ENCODE assay signal across 9 mouse cellular contexts in the genomic region with DNA sequence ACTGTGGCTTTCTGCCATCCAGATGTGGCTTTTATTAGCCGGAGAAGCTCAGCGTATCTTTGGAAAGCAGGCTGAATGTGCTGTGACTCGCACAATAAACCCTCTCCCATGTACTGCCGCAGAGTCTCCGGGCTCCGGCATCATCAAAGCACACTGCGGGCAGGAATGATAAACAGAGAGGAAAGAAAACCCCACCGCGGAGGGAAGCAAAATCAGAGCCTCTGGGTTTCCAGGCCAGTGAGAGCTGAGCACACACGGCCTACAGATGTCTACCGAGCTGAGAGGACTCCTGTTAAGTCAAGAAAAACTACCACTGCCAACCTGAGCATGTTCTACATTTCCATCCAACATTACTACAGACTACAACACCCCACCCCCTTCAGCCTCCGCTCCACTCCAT. TPM values are rescaled to one million over a fixed set of nuclear protein-coding genes. Genes with fewer than 3 reads are reported as not detected.
DNase-seq lines count a peak whose midpoint lies in the region; ATAC-seq and TF ChIP-seq lines count a peak whose summit lies in the region.
"Had no signal": no experiment of that assay in that cellular context is flagged by ENCODE, and none has a peak within 500 bp of the region (broad histone marks: within the 10 kb centered on the region; RNA-seq: fewer than 3 reads in every experiment).

No protein-coding gene starts in this region.

- TF ChIP-seq CTCF in midbrain, postnatal 0 days (IDR thresholded peaks at IDR 0.05): no peak

- no peaks in the 10 kb centered on the region for H3K9me3 ChIP-seq in kidney, embryonic 15.5 days (replicated peaks)
- no peaks in the 10 kb centered on the region for H3K9me3 ChIP-seq in hindbrain, embryonic 15.5 days
- no peaks in the 10 kb centered on the region for H3K9me3 ChIP-seq in midbrain, postnatal 0 days (ENCODE audit: low read length)

- peak overlapping the region; percentile 41 for H3K9ac ChIP-seq in kidney, embryonic 15.5 days
- 0 out of 2 replicates have a peak overlapping the region, but pooled peaks have one; percentile 14 for H3K9ac ChIP-seq in hindbrain, embryonic 15.5 days
- no peak overlapping the region for H3K9ac ChIP-seq in midbrain, postnatal 0 days (replicated peaks; ENCODE audit: low read length, poor library complexity, severe bottlenecking)

- peaks cover 86% of the 10 kb centered on the region for H3K4me1 ChIP-seq in kidney, embryonic 15.5 days
- peaks cover 72% of the 10 kb centered on the region for H3K4me1 ChIP-seq in hindbrain, embryonic 15.5 days (replicated peaks)
- peaks cover 29% of the 10 kb centered on the region for H3K4me1 ChIP-seq in midbrain, postnatal 0 days (ENCODE audit: insufficient read depth, low read length)

- peak overlapping the region; percentile 19; the same call in 1 of the 2 replicates for H3K27ac ChIP-seq in kidney, embryonic 15.5 days
- H3K27ac ChIP-seq in hindbrain, embryonic 15.5 days (replicated peaks): no peak overlapping the region
- H3K27ac ChIP-seq in midbrain, postnatal 0 days (ENCODE audit: low read depth, low read length): no peak overlapping the region

- ATAC-seq in kidney, embryonic 15.5 days (replicated peaks; ENCODE audit: low FRiP score): no peak
- ATAC-seq in hindbrain, embryonic 15.5 days (ENCODE audit: low FRiP score, low read depth): no peak
- ATAC-seq in midbrain, postnatal 0 days (ENCODE audit: low FRiP score): no peak
- ATAC-seq in granulocyte monocyte progenitor cell, adult 5-6 weeks (replicated peaks; ENCODE audit: poor library complexity, severe bottlenecking): no peak

- H3K4me3 ChIP-seq in kidney, embryonic 15.5 days (replicated peaks): peak overlapping the region; percentile 71
- H3K4me3 ChIP-seq in hindbrain, embryonic 15.5 days: peak overlapping the region; percentile 62
- H3K4me3 ChIP-seq in midbrain, postnatal 0 days (ENCODE audit: low read depth, low read length): peak overlapping the region; percentile 18; the same call in 1 of the 2 replicates

- 12% methylated on average over 12 of the region's 12 CpGs for WGBS in kidney, embryonic 15.5 days
- 26% methylated on average over 12 of the region's 12 CpGs for WGBS in hindbrain, embryonic 15.5 days
- 45% methylated on average over 12 of the region's 12 CpGs for WGBS in midbrain, postnatal 0 days

- peak overlapping the region; percentile 88 for H3K4me2 ChIP-seq in kidney, embryonic 15.5 days
- H3K4me2 ChIP-seq in hindbrain, embryonic 15.5 days: peak overlapping the region; percentile 88
- peak overlapping the region; percentile 61 for H3K4me2 ChIP-seq in midbrain, postnatal 0 days (ENCODE audit: low read depth, low read length, poor library complexity, severe bottlenecking)

- H3K27me3 ChIP-seq in kidney, embryonic 15.5 days: no peaks in the 10 kb centered on the region
- H3K27me3 ChIP-seq in hindbrain, embryonic 15.5 days: no peaks in the 10 kb centered on the region
- no peaks in the 10 kb centered on the region for H3K27me3 ChIP-seq in midbrain, postnatal 0 days (ENCODE audit: insufficient read depth, low read length)

- DNase-seq in kidney, adult 9 months: no peak
- peak; percentile 42 for DNase-seq in embryo, embryonic 9.5 days (ENCODE audit: extremely low spot score)
- DNase-seq in midbrain, postnatal 0 days (ENCODE audit: low spot score): no peak
- DNase-seq in left cerebral cortex, adult 9 months (ENCODE audit: low spot score in 2 of 2): no peak
- DNase-seq in adrenal gland, adult 2 months: no peak

- peaks cover 26% of the 10 kb centered on the region for H3K36me3 ChIP-seq in kidney, embryonic 15.5 days
- no peaks in the 10 kb centered on the region for H3K36me3 ChIP-seq in hindbrain, embryonic 15.5 days
- no peaks in the 10 kb centered on the region for H3K36me3 ChIP-seq in midbrain, postnatal 0 days (ENCODE audit: insufficient read depth, low read length)

RNA-seq across cellular contexts. Expression of a gene that starts 5.0 kb away (rescaled TPM):
- 31.3 and 32.0 TPM in 2 replicates for polyA plus RNA-seq in kidney, embryonic 15.5 days (2015; fragmentation: Nextera tagmentation; extraction: Ambion mirVana)
- 11.3 and 12.0 TPM in 2 replicates for polyA plus RNA-seq in hindbrain, embryonic 15.5 days (2015; fragmentation: Nextera tagmentation; extraction: Ambion mirVana)
- 34.7 and 35.8 TPM in 2 replicates for total RNA-seq in midbrain, postnatal 0 days (2014; rRNA removed)
- 8.4 and 9.5 TPM in 2 replicates for polyA plus RNA-seq in midbrain, postnatal 0 days (2015; fragmentation: Nextera tagmentation; extraction: Ambion mirVana)
- total RNA-seq in adrenal gland, adult 2 months (2021): 10 to 100 TPM; 21.5 to 23.2 TPM
- polyA plus RNA-seq in adrenal gland, adult 2 months (2012; rRNA removed): 19.5 and 23.3 TPM in 2 replicates
- 25.5 and 39.0 TPM in 2 replicates for total RNA-seq in granulocyte monocyte progenitor cell, adult 5-6 weeks (2014; fragmentation: Nextera tagmentation)
- 46.2 and 47.1 TPM in 2 replicates for total RNA-seq in granulocyte monocyte progenitor cell, adult 5-6 weeks (2017)

RNA-seq across cellular contexts. Expression of a gene that starts 50.1 kb away (rescaled TPM):
- polyA plus RNA-seq in kidney, embryonic 15.5 days (2015; fragmentation: Nextera tagmentation; extraction: Ambion mirVana): 0.90 and 1.7 TPM in 2 replicates
- 0.19 and 0.21 TPM in 2 replicates for polyA plus RNA-seq in hindbrain, embryonic 15.5 days (2015; fragmentation: Nextera tagmentation; extraction: Ambion mirVana)
- not detected in 2 replicates for total RNA-seq in midbrain, postnatal 0 days (2014; rRNA removed)
- polyA plus RNA-seq in midbrain, postnatal 0 days (2015; fragmentation: Nextera tagmentation; extraction: Ambion mirVana): 0.82 and 1.0 TPM in 2 replicates
- total RNA-seq in adrenal gland, adult 2 months (2021): not detected
- polyA plus RNA-seq in adrenal gland, adult 2 months (2012; rRNA removed): not detected in 2 replicates
- not detected in 2 replicates for total RNA-seq in granulocyte monocyte progenitor cell, adult 5-6 weeks (2014; fragmentation: Nextera tagmentation)
- total RNA-seq in granulocyte monocyte progenitor cell, adult 5-6 weeks (2017): not detected in 2 replicates
- polyA plus RNA-seq: spleen, adult 2 months had no signal

Comparison
In these comparisons a context has a peak if more than half of its experiments do, and no peak if none do; other contexts are left out.
1. H3K4me3 ChIP-seq: peak in every context shown above with its lines; median percentile 71 in kidney, embryonic 15.5 days; 62 in hindbrain, embryonic 15.5 days; 18 in midbrain, postnatal 0 days.